In the genomic region with DNA sequence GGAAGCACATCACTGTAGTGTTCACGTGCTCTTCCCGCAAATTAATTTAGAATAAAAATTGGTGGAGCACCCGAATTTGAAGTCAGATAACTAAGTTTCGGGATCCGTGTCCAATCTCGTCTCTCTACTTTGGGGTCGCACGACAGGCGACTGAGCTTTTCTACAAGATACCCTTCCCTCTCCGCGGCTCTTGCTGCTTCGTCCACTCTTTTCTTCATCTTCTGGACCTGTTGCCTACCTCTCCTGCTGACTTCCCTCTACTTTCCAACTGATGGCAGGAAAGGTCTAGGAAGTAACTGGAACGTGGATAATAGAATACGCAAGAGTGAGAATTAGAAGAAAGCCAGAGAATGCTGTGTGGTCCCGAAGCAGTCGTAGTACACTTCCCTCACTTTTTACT, we compare ENCODE assay signal across 8 mouse cellular contexts. TPM values are rescaled to one million over a fixed set of nuclear protein-coding genes. Genes with fewer than 3 reads are reported as not detected.
DNase-seq lines count a peak whose midpoint lies in the region; ATAC-seq and TF ChIP-seq lines count a peak whose summit lies in the region.

No protein-coding gene starts in this region.

- H3K4me3 ChIP-seq in thymus, adult 2 months (ENCODE audit: control insufficient read depth, insufficient read depth, low read length): peak overlapping the region; percentile 15; the same call in 1 of the 2 replicates
- H3K4me3 ChIP-seq in limb, embryonic 14.5 days (replicated peaks; ENCODE audit: low read length): peak overlapping the region; percentile 43
- peak overlapping the region; percentile 56 for H3K4me3 ChIP-seq in stomach, embryonic 16.5 days (replicated peaks; ENCODE audit: low read length)

- peak; percentile 54 for DNase-seq in embryo, embryonic 10.5 days (ENCODE audit: low spot score)
- no peak for DNase-seq in embryo, embryonic 11 days
- no peak for DNase-seq in thymus, adult 2 months
- no peak for DNase-seq in thymus, postnatal 0 days (ENCODE audit: low spot score)
- DNase-seq in limb, embryonic 14.5 days (ENCODE audit: low spot score): no peak
- no peak for DNase-seq in left cerebral cortex, adult 9 months (ENCODE audit: low spot score in 2 of 2)
- DNase-seq in right cerebral cortex, postnatal 10 days (ENCODE audit: low spot score in 2 of 2): no peak

- H3K4me1 ChIP-seq in thymus, adult 2 months (replicated peaks; ENCODE audit: control insufficient read depth, insufficient read depth, low read length): peaks cover 7% of the 10 kb centered on the region
- no peaks in the 10 kb centered on the region for H3K4me1 ChIP-seq in limb, embryonic 14.5 days (ENCODE audit: control insufficient read depth, insufficient read depth, low read length)
- H3K4me1 ChIP-seq in stomach, embryonic 16.5 days (ENCODE audit: control insufficient read depth, insufficient read depth, low read length): no peaks in the 10 kb centered on the region

- TF ChIP-seq POLR2A in thymus, adult 2 months (IDR thresholded peaks at IDR 0.05; ENCODE audit: control insufficient read depth, extremely low read depth, insufficient read depth, low read length, poor library complexity): no peak
- no peak for TF ChIP-seq POLR2A in limb, embryonic 14.5 days (IDR thresholded peaks at IDR 0.05; ENCODE audit: borderline replicate concordance, extremely low read depth, insufficient read depth, insufficient read length)

- no peaks in the 10 kb centered on the region for H3K36me3 ChIP-seq in thymus, adult 2 months (ENCODE audit: control insufficient read depth, insufficient read depth, low read length)
- no peaks in the 10 kb centered on the region for H3K36me3 ChIP-seq in limb, embryonic 14.5 days (ENCODE audit: control insufficient read depth, insufficient read depth, low read length)
- H3K36me3 ChIP-seq in stomach, embryonic 16.5 days (ENCODE audit: control insufficient read depth, insufficient read depth, low read length): no peaks in the 10 kb centered on the region

- H3K27ac ChIP-seq in thymus, adult 2 months (ENCODE audit: control insufficient read depth, insufficient read depth, low read length): no peak overlapping the region
- no peak overlapping the region for H3K27ac ChIP-seq in limb, embryonic 14.5 days (replicated peaks; ENCODE audit: low read depth, low read length)
- H3K27ac ChIP-seq in stomach, embryonic 16.5 days (ENCODE audit: low read length): no peak overlapping the region

- no peak for ATAC-seq in limb, embryonic 14.5 days (ENCODE audit: low FRiP score, low read depth)
- ATAC-seq in stomach, embryonic 16.5 days (ENCODE audit: insufficient read depth, low FRiP score): no peak

- 3% methylated on average over 16 of the region's 16 CpGs for WGBS in thymus, adult 2 months
- WGBS in limb, embryonic 14.5 days: 2% methylated on average over 16 of the region's 16 CpGs
- 5% methylated on average over 16 of the region's 16 CpGs for WGBS in stomach, embryonic 16.5 days

- no peaks in the 10 kb centered on the region for H3K9me3 ChIP-seq in limb, embryonic 14.5 days (ENCODE audit: control insufficient read depth, low read length)
- no peaks in the 10 kb centered on the region for H3K9me3 ChIP-seq in stomach, embryonic 16.5 days (replicated peaks; ENCODE audit: control insufficient read depth, low read length)

- TF ChIP-seq CTCF in thymus, adult 2 months (IDR thresholded peaks at IDR 0.05; ENCODE audit: borderline replicate concordance, control insufficient read depth, extremely low read depth, insufficient read depth, low read length, poor library complexity): no peak

- H3K4me2 ChIP-seq in limb, embryonic 14.5 days (replicated peaks; ENCODE audit: low read depth, low read length, severe bottlenecking): peak overlapping the region; percentile 74
- peak overlapping the region; percentile 73 for H3K4me2 ChIP-seq in stomach, embryonic 16.5 days (ENCODE audit: low read depth, low read length)

- H3K27me3 ChIP-seq in thymus, adult 2 months (ENCODE audit: control insufficient read depth, insufficient read depth, low read length): peaks cover 14% of the 10 kb centered on the region
- H3K27me3 ChIP-seq in limb, embryonic 14.5 days (ENCODE audit: control insufficient read depth, insufficient read depth, low read length): peaks cover 12% of the 10 kb centered on the region; the same call in 1 of the 2 replicates
- H3K27me3 ChIP-seq in stomach, embryonic 16.5 days (ENCODE audit: control insufficient read depth, insufficient read depth, low read length): no peaks in the 10 kb centered on the region; the same call in 1 of the 2 replicates

- H3K9ac ChIP-seq in limb, embryonic 14.5 days (ENCODE audit: low read depth, low read length, severe bottlenecking): peak overlapping the region; percentile 49
- peak overlapping the region; percentile 49; the same call in 1 of the 2 replicates for H3K9ac ChIP-seq in stomach, embryonic 16.5 days (ENCODE audit: low read length)

RNA-seq across cellular contexts. Expression of a gene that starts 26.9 kb away (rescaled TPM):
- 1.1 and 1.6 TPM in 2 replicates for polyA plus RNA-seq in thymus, adult 2 months (2012; rRNA removed)
- polyA plus RNA-seq in thymus, postnatal 0 days (2015; fragmentation: Nextera tagmentation; extraction: Ambion mirVana): 3.7 and 4.4 TPM in 2 replicates
- 7.5 and 8.3 TPM in 2 replicates for polyA plus RNA-seq in limb, embryonic 14.5 days (2012; rRNA removed)
- 12.7 and 17.2 TPM in 2 replicates for polyA plus RNA-seq in limb, embryonic 14.5 days (2014; fragmentation: Nextera tagmentation; extraction: Ambion mirVana)
- polyA plus RNA-seq in stomach, embryonic 16.5 days (2015; fragmentation: Nextera tagmentation; extraction: Ambion mirVana): 5.3 and 6.2 TPM in 2 replicates
